Mouse (Mus musculus): ENCODE measurements around the gene Card10.

DNA sequence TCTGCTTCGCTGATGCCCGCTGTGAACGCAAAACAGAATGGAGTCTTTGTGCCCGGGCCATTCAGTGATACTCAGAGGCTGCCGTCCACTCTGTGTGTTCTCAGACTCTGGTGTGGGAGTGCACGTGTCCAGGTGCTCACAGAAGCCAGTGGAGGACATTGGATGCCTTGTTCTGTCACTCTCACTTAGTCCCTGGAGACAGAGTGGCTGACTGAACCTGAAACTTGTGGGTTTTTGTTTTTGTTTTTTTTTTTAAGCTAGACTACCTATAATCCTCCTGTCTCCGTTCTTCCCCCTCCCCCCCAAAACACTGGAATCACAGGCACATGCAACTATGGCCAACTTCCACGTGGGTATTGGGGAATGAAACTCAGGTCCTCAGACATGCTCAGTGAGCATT, 43.5 kb upstream of the Card10 start:
- TF ChIP-seq POLR2A (IDR thresholded peaks at IDR 0.05; ENCODE audit: insufficient read depth, low read depth, low read length) (no peak), CTCF (IDR thresholded peaks at IDR 0.05) (no peak), EP300 (IDR thresholded peaks at IDR 0.05; ENCODE audit: insufficient read depth, low read depth, low read length) (no peak)

Measured in heart, adult 2 months (tissue).